Mouse (Mus musculus): ENCODE results near the gene Gm10234. TPM values are rescaled to one million over a fixed set of nuclear protein-coding genes. Genes with fewer than 3 reads are reported as not detected.
A peak's percentile ranks its signal among the peaks of the same experiment; 100 is the strongest.

The Gm10234 gene
- total RNA-seq (2015) (not detected in 2 replicates), total RNA-seq (2017) (not detected in 2 replicates)

DNA sequence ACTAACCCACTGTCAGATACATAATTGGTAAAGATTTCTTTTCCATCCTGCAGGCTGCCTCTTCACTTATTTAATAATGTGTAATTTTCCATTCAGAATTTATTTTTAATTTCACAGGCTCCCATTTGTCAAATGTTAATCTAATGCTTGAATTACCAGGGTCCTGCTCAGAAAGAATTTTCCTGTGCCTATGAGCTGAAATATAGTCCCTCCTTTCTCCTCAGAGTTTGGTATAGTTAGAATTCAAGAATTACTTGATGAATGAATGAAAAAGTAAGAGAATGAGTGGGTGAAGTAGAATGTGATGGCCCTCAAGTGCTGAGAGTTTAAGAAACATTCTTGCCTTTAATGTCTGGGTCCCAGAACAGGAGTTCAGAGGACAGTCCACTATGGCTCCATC lies at the start of gene Gm10234:
Gene Gm10234, plus strand, starts transcription at position 301 of the 400 bp plus-strand sequence.
- no peak for ATAC-seq (ENCODE audit: poor library complexity, severe bottlenecking)

DNA sequence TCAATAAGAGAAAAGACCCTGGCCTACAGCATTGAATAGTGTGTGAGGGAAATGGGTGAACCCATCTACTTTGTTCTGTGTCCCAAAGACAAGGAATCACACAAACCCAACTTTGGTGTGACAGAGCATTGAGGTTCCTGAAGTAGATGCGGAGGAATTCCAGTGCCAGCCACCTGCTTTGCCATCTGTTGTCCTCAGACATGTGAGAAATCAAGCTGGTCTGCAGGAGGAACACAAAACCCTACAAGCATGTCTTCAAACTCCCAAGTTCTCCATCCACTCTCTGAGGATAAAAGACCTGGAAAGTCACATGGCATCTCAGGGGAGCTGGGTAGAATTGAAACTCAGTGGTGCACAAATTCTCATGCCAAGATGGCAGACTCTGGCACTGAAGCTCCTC lies 44.3 kb upstream of the Gm10234 start:
- no peak for ATAC-seq (ENCODE audit: poor library complexity, severe bottlenecking)

DNA sequence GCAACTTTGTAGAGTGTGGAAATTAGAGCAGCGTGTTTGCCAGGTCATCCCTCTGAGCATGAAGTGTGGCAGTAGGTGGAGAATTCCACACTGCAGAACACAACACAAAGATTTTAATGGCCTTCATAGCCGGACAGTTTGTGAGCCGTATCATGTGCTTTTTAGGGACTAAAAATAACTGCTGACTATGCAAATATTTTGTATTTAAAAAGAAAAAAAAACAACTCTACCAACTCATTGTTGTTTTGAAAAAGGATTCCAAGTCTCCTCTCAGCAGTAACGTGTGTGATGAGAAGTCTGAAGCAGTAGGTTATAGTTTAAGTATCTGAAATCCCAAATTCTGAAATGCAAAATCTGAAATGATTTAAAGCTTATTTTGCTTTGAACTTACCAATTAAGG lies 25.9 kb upstream of the Gm10234 start:
- ATAC-seq (ENCODE audit: poor library complexity, severe bottlenecking): no peak

DNA sequence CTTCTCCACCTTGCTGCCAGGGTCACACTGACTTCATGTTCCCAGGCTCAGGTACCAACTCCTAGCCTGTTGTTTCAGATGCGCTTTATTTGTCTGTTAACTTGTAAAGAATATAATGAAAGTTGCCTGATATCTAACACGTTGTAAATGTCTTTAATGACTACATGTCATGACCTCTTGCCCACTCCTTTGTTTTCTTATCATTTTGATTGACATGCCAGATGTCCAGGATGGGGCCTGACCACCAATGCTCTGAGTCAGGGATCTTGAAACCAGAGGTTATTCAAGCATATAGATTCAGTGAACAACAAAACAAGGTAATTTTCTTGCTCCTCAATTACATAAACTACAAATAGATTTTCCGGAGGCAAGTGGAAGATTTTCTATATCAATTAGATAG lies 23.5 kb upstream of the Gm10234 start:
- no peak for ATAC-seq (ENCODE audit: poor library complexity, severe bottlenecking)

DNA sequence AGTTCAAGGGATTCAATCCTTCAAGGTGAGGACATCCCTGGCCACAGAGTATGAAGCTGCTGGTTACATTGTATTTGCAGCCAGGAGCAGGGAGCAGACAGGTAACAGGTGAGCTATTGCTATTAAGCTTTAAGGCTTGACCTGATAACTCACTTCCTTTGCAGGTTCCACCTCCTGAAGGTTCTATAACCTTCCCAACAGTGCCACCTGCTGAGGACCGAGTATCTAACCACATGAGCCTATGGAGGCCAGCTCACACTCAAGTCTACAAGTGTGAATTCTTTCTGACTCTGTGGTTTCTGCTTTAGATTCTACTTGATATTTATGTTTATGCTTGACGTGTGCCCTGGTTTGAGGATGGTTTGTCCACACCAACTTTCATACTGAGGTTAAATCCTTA lies 21.3 kb upstream of the Gm10234 start:
- ATAC-seq (ENCODE audit: poor library complexity, severe bottlenecking): no peak

DNA sequence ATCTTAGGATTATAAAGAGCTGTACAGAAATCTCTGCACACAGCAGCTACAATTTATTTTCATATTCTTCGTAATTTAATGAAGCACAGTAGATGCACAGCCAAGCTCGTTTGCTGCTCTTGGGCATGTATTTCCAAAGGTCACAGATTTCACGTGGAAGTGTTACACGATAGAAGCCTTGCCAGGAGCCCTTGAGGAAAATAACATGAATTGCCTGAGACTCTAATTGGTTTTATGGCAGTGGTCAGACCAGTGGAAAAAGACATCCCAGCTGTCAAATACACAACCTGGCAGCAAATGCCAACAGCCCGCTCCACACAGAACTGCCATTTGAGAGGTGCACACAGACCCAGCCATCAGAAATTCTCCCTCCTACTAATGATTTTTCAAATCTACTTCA lies 9.3 kb downstream of the Gm10234 start:
- no peak for ATAC-seq (ENCODE audit: poor library complexity, severe bottlenecking)

DNA sequence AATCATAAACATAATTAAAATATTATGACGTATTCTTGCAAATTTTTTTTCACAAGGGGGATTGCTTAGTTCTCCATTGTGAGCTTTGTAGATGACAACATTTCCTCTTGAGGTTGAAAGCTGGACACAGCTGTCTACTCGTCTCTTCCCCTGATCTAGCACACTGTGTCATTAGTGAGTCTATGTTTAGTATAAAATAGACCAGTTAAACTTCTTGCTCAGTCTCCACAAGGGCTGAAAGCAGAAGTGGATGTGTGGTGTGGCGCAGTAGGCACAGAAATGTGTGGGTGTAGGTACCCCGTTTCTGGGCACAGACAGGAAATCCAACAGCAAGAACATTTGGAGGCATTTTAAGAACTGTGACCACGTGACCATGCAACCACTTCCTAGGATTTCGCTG lies 12.9 kb downstream of the Gm10234 start:
- ATAC-seq (ENCODE audit: poor library complexity, severe bottlenecking): peak; percentile 78

DNA sequence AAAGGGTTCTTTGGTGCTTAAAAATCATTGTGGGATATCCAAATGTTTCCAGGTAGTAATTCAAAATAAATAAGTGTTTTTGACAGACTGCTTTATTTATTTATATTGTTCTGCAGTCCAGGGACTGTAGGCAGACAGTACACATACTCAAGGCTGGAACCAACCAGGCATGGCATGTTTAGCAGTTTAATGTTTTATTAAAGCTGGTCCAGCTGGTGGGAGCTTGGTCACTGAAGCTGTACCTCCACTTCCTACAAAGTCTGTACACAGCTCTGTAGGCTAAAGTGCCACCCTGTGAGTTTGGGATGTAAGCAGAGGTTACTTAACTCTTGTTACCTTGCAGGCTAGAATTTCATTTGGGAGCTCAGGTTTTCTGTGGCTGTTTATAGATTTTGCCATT lies 27.5 kb downstream of the Gm10234 start:
- no peak for ATAC-seq (ENCODE audit: poor library complexity, severe bottlenecking)

DNA sequence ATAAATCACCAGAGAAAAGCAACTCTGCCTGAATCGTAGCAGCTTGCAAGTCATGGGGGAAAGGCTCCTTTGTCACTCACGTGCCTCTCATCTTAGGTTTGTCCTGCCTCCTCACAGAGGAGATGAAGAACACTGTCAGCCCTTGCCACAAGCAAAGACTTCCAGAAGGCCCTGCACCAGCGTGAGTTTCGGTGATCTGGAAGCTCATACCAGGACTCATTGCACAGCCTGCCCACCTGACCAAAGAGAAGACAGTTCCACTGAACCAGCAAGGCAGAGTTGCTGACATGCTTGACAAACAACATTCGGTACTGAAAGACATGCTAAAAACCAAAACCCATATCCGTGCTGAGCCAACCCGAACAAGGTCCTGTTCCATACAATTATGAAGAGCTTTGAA lies 31.1 kb downstream of the Gm10234 start:
- ATAC-seq (ENCODE audit: poor library complexity, severe bottlenecking): no peak

DNA sequence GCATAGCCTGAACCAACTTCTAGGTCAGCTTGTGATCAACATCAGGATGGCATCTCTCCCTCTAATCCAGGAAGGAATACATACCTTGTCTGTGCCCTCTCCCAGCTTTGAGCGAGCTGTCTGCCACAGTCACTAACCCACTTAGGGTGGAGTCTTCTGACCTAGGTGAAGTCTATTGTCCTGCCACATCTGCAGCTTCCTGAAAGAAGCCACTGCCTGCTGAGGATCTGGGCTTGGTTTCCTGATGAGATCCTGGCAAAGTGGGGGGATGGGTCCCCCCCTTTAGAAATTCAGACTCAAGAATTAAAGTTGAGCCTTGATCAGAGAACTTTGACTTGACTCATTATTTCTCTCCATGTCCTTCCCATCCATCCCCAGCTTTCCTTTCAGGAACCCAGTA lies 32.0 kb downstream of the Gm10234 start:
- no peak for ATAC-seq (ENCODE audit: poor library complexity, severe bottlenecking)

DNA sequence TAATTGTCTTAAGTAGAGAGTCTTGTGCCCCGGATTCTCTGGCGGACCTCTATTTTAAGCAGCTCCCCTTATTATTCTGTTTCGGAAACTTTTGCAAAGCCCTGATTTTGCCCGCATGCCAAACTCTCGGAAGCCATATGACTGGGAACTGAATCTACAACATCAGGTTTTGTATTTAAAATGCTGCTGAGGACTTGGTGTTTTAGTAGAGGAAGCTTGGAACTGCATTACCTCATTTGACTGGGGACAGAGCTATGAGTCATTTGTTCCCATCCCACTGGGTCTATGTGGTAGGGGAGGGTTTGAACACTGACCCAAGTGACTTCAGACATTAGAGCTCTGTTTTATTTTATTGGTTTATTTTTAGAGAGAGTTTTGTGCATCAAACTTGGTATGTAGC lies 38.2 kb downstream of the Gm10234 start:
- ATAC-seq (ENCODE audit: poor library complexity, severe bottlenecking): no peak

DNA sequence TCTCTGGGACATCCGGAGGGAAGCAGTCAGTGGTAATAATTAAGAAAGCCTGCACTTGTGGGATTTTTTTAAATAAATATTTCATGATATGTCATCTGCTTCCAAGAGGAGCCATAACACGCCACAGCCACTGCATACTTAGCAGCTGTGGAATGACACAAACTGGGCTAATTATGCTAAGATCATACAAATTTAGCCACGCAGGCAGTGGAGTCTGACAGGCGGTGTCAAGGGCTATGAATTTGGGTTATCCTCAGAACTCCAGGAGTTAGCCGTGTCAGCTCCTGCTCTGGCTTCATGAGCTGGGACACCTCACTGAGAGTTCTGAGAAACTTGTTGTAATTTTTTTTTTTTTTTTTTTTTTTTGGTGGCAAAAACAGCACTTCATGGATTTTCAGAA lies 40.8 kb downstream of the Gm10234 start:
- ATAC-seq (ENCODE audit: poor library complexity, severe bottlenecking): no peak

DNA sequence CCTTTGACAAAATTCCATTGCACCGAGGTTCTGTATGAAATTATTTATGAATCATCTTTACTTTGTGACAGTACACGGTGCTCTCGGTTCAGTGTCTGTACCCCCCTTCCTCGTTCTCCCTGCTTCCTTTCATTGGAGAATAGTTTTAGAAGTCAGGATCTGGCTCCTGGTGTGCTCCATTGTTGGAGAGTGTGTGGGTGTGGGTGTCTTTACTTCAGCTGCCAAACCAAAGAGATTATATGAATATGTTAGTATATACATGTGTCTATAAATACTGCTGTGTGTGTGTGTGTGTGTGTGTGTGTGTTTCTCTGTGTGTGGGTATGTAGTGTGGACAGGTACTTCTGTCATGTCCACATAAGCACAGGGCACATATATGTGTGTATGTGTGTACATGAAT lies 49.9 kb downstream of the Gm10234 start:
- ATAC-seq (ENCODE audit: poor library complexity, severe bottlenecking): no peak

Other genes starting within 250 kb of the Gm10234 start
- gene Kbtbd8, start 204.9 kb upstream of the Gm10234 start, total RNA-seq (2015): 2.7 and 6.0 TPM in 2 replicates
- gene Kbtbd8, start 204.9 kb upstream of the Gm10234 start, total RNA-seq (2017): 3.5 and 4.6 TPM in 2 replicates